Mouse (Mus musculus): ENCODE measurements around the gene Igsf9b.

DNA sequence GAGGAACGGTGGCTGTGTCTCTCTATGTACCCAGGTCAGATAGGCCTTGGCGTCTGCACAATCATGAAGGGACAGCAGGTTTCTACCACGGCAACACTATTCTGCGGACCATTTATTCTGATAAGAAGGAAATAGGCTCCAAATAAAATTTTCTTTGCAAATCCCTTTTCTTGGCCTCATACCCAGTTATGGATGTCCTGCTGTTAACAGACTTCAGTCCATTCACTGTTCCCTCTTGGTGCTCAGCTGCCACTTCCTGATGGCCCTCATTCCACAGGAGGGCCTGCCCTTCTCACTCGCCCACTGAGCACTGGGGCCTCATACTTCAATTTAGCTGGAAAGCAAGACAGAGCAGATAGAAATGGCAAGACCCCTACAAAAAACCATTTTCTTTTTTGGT, 31.1 kb upstream of the Igsf9b start:
- TF ChIP-seq CTCF (IDR thresholded peaks at IDR 0.05; ENCODE audit: low read depth) (no peak), EP300 (IDR thresholded peaks at IDR 0.05; ENCODE audit: low read depth) (no peak)
